Mouse (Mus musculus): ENCODE results near the gene Slc35b2. TPM values are rescaled to one million over a fixed set of nuclear protein-coding genes. Genes with fewer than 3 reads are reported as not detected.

Gene Slc35b2
- total RNA-seq (2015; ENCODE audit: low replicate concordance) (16.5 and 25.2 TPM in 2 replicates), total RNA-seq (2017; ENCODE audit: low replicate concordance) (2.2 and 21.7 TPM in 2 replicates)

- ATAC-seq (replicated peaks; ENCODE audit: low FRiP score, poor library complexity, severe bottlenecking): peak; percentile 69
Measured at GRCm38 (mm10) chr17:45563655-45564530, at the start of gene Slc35b2. Gene Slc35b2, plus strand, starts transcription at chr17:45563874.

- no peak for ATAC-seq (replicated peaks; ENCODE audit: low FRiP score, poor library complexity, severe bottlenecking)
Measured at GRCm38 (mm10) chr17:45515204-45515726, 48.4 kb upstream of the Slc35b2 start.

DNA sequence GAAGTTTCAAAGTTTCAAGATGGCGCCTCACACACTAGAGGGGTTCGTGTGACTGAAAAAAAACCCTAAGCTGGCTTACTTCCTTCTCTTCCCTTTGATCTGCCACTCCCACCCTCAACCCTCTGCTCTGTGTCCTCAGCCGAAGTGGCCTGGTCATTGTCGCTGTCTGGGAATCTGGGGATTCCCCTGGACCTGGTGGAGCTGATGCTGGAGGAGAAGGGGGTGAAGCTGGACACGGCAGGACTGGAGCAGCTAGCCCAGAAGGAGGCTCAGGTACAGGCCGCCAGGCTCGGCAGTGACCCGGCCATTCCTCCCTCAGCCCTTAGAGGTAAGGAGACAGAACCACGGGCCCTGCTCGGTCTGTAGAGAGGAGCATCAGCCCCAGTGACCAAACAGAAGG is 47.9 kb upstream of the Slc35b2 start:
- ATAC-seq (replicated peaks; ENCODE audit: low FRiP score, poor library complexity, severe bottlenecking): no peak

DNA sequence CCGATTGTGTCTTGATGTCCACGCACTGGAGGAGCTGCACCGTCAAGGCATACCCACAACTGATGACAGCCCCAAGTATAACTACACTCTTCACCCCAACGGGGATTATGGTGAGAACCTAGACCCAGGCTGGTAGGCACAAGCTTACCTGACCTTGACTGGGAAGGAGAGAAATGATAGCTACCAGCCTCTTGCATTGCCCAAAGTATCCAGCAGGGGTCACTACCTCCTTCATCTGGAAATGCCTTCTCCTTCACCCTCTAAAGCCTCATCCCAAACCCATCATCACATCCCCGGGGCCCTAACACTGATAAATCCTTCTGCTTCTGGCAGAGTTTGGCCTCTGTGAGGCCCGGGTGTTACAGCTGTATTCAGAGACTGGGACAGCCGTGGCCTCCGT is 47.2 kb upstream of the Slc35b2 start:
- peak; percentile 76 for ATAC-seq (replicated peaks; ENCODE audit: low FRiP score, poor library complexity, severe bottlenecking)

DNA sequence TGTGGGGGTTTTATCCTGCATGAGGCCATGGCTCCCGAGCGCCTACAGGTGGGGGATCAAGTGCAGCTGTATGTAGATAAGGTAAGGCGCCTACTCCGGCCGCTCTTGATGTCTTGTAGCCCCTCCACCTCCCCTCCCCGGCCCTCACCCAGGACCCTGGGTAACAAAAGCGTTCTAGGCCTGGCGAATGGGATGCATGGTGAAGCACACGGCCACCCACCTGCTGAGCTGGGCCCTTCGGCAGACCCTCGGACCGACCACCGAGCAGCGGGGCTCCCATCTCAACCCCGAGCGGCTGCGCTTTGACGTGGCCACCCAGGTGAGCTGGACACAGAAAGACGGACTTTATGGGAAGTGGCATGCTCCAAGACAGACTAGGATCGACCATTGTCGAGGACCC is 46.5 kb upstream of the Slc35b2 start:
- no peak for ATAC-seq (replicated peaks; ENCODE audit: low FRiP score, poor library complexity, severe bottlenecking)

DNA sequence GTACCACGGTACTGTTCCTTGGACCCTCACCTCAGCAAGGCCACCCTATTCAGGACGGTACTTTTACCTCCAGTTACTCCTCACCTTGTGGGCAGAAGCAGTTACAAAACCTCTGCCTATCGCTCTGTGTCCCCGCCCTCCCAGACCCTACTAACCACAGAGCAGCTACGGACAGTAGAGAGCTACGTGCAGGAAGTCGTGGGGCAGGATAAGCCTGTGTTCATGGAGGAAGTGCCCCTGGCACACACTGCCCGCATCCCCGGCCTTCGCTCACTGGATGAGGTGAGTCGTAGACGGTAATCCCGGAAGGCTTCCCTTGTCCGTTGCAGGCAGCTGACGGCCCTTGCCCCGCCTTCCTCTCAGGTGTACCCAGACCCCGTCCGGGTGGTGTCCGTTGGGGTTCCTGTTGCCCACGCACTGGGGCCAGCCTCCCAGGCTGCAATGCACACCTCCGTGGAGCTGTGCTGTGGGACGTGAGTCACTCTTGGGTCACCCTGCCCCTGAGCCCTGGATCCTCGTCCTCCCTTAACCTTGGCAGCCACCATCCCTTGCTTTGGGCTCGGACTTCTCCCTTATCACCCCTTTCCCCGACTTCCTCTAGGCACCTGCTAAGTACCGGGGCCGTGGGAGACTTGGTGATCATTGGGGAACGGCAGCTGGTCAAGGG is 46.0 kb upstream of the Slc35b2 start:
- ATAC-seq (replicated peaks; ENCODE audit: low FRiP score, poor library complexity, severe bottlenecking): no peak

DNA sequence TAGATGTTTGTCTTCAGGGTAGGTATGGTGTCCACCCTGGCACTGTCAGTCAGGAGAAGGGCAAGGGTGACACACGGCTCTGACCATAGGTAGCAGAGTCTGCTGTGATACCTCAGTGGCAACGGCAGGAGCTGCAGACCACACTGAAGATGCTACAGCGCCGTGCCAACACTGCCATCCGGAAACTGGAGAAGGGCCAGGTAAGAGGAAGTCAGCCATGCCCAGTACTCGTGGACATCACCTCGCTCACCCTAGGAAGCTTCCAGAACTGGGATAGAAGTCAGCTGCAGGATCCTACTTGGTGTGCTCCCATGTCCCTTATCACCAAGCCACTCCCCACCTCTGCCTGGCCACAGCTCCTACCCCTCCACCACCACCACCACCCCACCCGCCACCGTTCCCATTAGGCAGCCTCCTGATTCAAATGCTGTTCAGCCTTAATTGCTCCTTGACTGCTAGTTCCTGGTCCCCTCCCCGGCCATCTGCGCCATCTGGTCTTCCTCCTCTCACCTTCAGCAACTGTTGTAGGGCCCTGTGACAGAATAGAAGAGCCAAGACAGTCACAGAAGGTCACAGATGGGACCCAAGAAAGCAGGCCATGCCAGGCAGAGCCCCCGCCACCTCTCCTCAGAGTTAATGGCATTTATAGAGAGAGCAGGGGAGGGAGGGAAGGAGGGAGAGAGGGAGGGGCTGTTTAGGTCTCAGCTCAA is 44.8 kb upstream of the Slc35b2 start:
- ATAC-seq (replicated peaks; ENCODE audit: low FRiP score, poor library complexity, severe bottlenecking): no peak

GRCm38 (mm10) chr17:45520136-45520535 is 43.5 kb upstream of the Slc35b2 start:
- ATAC-seq (replicated peaks; ENCODE audit: low FRiP score, poor library complexity, severe bottlenecking): no peak

DNA sequence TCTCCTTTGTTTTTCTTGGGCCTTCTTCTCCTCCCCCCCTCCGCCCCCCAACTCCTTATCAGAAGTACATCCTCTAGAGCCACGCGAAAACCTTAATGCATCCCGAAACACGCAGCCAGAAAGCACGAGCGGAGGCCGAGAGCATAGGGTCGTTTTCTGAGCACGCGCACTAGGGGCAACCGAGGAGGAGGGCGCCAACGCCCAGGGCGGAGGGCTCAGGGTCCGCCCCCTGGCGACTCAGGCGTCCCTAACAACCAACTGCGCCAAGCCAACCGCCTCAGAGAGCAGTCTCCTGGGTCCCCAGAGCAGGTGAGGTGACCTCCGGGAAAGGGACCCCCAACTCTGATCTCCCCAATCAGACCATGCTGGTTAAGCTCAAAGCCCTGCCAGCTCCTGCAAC is 40.4 kb upstream of the Slc35b2 start, which contains the start of gene Tcte1:
Gene Tcte1, plus strand, starts transcription at position 172 of the 400 bp plus-strand sequence.
- ATAC-seq (replicated peaks; ENCODE audit: low FRiP score, poor library complexity, severe bottlenecking): no peak

DNA sequence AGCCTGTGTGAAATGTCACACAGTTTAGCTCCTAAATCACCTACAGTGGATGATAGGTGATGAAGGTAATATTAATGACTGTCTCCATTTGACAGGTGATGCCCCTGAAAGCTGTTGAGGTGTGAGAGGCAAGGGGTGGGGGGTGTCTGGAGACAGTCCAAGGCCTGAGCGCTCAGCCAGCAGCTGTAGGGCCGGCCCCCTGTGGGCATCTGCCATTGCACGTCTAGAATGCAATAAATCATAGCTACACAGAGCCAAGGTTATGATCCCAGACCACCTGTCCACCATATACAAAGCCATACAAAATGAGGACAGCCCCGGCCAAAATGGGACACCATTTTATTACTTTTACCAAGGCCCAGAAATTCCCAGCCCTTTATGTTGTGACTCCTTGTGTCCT is 38.7 kb upstream of the Slc35b2 start:
- no peak for ATAC-seq (replicated peaks; ENCODE audit: low FRiP score, poor library complexity, severe bottlenecking)

DNA sequence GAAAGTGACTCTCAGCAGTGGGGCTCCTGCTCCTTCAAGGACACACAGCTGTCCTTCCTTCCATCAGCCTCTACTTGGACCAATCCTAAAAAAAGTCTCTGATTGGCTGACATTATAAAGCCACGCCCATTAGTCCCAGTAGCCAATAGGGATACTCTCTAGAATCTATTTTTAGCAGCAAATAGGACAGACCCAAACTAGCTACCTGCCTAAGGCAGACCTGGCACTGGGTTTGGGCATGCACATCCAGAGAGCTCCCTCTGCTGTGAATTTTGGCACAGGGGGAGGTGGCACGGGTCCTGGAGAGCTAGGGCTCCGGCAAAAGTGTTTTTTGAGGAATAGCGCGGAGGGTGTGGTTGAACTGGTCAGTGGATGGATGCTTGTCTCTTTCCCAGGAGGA is 37.1 kb upstream of the Slc35b2 start:
- ATAC-seq (replicated peaks; ENCODE audit: low FRiP score, poor library complexity, severe bottlenecking): no peak

DNA sequence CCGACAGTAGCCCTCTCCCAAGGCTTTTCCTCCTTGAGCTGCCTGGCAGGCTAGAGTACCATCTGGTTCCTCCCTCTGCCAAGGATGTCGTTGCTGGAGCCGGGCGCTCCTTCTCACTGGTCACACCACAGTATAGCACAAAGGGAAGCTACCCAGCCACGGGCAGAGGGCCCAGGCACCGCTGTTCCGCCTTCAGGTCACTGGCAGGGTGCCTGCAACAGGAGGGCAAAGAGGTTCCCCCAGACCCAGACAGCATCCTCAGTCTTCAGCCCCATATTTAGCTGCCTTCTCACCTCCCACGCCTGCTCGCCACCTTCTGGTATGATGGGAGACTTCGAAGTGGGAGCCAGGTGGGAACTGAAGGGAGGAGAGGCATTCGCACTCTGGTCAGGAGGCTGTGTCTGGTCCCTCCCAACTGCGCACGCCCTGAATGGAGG is 33.3 kb upstream of the Slc35b2 start:
- no peak for ATAC-seq (replicated peaks; ENCODE audit: low FRiP score, poor library complexity, severe bottlenecking)

- no peak for ATAC-seq (replicated peaks; ENCODE audit: low FRiP score, poor library complexity, severe bottlenecking)
Measured at GRCm38 (mm10) chr17:45532896-45533295, 30.8 kb upstream of the Slc35b2 start.

- no peak for ATAC-seq (replicated peaks; ENCODE audit: low FRiP score, poor library complexity, severe bottlenecking)
Measured at GRCm38 (mm10) chr17:45536264-45536663, 27.4 kb upstream of the Slc35b2 start.

DNA sequence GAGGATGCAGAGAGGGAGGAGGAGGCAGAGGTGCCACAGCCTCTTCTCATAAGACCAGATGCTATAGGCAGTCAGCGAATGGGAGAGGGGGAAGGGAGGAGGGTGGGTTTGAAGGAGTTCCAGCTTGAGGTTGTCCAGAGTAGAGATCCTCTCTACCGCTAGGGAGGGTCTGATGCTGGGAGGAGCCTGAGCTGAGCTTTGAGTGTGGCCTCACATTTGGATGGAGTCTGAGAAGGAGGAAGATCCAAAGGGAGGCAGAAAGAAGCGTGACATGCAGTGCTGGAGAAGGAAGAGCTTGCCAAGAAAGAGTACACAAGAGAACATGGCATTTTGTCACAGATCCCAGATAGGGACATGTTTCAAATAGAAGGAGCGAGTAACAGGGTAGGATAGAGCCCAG is 25.3 kb upstream of the Slc35b2 start:
- no peak for ATAC-seq (replicated peaks; ENCODE audit: low FRiP score, poor library complexity, severe bottlenecking)

- ATAC-seq (replicated peaks; ENCODE audit: low FRiP score, poor library complexity, severe bottlenecking): no peak
Measured at GRCm38 (mm10) chr17:45539664-45540063, 24.0 kb upstream of the Slc35b2 start.

DNA sequence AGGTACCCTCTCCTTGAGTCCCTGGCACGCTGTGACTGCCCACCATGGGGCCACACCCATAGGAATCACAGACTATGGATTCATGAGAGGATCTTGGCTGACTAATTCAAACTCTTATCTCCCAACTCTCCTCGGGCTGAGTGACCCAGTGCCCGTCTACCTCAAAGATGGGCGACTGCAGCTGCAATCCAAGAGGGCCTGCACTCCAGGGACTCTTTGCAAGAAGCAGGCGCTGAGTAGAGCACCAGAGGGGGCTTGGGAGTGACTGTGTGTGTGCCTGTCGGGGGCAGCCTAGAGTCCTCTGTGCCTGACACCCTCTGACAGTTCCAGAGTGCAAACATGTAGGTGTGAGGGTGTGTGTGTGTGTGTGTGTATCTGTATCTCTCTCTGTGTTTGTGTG is 21.5 kb upstream of the Slc35b2 start:
- ATAC-seq (replicated peaks; ENCODE audit: low FRiP score, poor library complexity, severe bottlenecking): no peak

DNA sequence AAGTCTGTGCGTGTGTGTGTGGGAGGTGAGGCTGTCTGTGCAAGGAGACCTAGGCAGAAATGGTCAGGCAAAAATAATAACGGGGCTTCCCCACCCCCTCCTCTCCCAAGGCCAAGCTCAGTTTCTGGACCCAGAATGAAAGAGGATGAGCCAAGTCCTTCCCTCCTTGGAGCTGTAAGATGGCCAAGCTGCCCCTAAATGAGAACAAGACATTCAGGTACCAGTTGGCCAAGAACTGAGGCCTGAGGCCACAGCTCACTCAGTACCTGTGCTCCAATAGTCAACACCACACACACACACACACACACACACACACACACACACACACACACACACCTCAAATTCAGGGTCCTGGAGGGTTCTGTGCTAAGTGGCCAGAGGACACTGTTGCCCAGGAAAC is 21.0 kb upstream of the Slc35b2 start:
- ATAC-seq (replicated peaks; ENCODE audit: low FRiP score, poor library complexity, severe bottlenecking): no peak

GRCm38 (mm10) chr17:45543115-45543514 is 20.6 kb upstream of the Slc35b2 start:
- no peak for ATAC-seq (replicated peaks; ENCODE audit: low FRiP score, poor library complexity, severe bottlenecking)

Measured in erythroblast, adult 5-6 weeks (primary cell).